Mouse (Mus musculus) neutrophil, adult 5-6 weeks (primary cell): ENCODE results near the gene Selenok. TPM values are rescaled to one million over a fixed set of nuclear protein-coding genes. Genes with fewer than 3 reads are reported as not detected.

Experiments
- ATAC-seq: fragments of 151-379, 151-347 bp; 2 replicates; pipeline ENCODE4 v1.8.0; 2017; ENCODE audit warnings: mild to moderate bottlenecking, moderate TSS enrichment; ENCODE audit not compliant: insufficient number of reproducible peaks, poor library complexity, low FRiP score, severe bottlenecking; ENCODE audit errors: extremely low read depth
- total RNA-seq: library from RNA; stranded (forward); fragments of 200-1000 nt; gene quantifications from 2 replicates; pipeline ENCODE4 v1.2.3, GENCODE M21; 2017

The Selenok gene
- total RNA-seq, 1 experiment from 2014 or later: 160 TPM

DNA sequence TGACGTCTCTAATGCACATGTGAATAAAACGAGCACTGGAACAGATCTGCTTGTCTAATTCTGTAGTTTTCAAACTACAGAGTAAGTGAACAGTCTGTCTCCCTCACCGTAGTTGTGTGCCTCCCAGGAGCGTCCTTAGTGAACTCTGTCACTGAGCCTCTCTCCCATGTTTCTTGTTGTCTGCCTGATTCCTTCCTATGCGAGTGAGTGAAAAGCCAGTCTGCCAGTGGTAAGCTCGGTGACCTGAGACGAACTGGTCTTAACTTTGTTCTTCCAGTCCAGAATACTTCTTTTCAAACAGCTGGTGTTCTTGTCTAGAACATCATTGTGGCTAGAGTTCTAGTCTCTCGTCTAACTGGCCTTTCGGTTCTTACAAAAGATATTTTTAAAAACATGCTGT lies 19.6 kb downstream of the Selenok start:
- no peak for ATAC-seq

DNA sequence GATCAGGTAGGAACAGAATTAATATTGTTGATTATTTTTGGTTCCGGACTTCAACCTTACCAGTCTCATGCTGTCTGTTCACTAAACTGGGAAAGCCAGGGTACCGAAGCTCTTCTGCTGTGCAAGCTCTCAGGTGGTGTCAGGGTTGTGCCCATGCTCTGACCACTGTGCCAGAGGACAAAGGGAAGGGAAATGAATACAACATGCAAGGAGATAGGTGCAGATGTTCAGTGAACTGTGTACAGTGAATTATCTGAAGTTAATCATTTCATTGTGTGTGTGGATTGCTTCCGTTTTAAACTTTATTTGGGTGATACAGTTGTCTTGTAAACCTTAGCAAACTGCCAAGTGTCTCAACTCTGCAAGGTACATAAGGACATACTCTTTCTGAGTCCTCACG lies 20.2 kb downstream of the Selenok start:
- ATAC-seq: no peak

DNA sequence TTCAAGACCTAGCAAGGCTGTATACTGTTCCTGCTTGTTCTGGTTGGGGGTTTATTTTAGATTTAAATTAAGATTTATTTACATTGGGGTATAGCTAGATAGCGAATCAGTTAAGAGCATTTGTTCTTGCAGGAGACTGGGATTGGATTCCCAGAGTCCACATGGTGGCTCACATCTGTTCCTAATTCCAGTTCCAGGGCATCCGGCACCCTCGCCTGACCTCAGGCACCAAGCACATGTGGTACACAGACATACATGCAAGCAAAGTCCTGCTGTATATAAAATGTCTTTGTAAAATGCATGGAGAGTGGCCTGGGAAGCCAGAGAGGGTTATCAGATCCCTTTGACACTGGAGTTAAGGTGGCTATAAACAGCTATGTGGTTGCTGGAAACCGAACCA lies 26.9 kb downstream of the Selenok start:
- ATAC-seq: no peak

DNA sequence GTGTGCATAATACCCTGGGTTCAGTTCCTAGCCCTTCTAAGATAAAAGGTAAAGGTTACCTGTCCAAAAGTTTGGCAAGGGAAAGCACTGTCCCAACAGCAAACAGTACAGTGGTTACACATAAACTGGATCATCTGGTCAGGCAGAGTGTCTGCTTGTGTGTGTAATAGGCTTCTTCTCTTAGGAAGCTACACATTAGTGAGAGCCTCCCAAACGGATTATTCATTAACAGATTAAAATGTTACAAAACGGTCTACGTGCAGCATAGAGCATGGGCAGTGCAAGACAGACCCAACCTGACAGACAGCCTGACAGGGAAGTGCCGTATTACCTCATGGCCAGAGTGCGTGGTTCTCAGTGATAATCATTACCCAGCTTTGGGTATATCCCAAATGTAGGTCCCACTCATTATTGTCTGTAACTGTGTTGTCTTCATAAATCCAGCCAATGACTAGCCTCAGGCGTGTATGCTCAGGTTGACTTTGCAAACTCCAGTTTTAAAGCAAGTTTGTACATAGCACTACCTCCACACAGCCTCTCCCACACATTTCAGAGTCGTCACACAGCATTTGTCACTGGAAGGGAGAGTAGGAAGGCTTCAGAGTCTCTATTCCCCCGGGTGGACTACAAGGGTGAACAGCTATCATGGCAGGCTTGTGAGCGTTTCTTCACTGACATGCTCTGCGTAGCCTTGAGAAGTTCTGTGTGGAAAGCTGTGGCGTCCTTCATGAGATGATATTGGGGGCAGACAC lies 28.1 kb downstream of the Selenok start:
- no peak for ATAC-seq

DNA sequence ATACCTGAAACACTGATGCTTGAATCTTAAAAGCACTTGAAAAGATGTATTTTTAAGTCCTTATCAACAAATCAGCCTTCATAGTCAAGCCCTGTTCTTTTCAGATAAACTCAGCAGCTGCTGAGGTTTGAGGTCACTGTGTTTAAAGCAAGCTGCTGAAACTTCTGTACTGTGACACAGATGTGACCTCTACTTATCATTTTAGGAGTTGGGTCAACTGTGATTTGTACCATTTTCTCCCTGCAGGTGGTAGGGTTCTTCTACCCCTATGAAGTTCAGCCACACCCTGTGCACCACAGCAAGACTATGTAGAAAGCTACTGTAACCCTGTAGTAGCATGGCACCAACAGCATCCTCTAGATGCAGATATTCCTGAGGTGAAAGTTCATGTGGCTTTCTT lies 29.2 kb downstream of the Selenok start:
- no peak for ATAC-seq

DNA sequence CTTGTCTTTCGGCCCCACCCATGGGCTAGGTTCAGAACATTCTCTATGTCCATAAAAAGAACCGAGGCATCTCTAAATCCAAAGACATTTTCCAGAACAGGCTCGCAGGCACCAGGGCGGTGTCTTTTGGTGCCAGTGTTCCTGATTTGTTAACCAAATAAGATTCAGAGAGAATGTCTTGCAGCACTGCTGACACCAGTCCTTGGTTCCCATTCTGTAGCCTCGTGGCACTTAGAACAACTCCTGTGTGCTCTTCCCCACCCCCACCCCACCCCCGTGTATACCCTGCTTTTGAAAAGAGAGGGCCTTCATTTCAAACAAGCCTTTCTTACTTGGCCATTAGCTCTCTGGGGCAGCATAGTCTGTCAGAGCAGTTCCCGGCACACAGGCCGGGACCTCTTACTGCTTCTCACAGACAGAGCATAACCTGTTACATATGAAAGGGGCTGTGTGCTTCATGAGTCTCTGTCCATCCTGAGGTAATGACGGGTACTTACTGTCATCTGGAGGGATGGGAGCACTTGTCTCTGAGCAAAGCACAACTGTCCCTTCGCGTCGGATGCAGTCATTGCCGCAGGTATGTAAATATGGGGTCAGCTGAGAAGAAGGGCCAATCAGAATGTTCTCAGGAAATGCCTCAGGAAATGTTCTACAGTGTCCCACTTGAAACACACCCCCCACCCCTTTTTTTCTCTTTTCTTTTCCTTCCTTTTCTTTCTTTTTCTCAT lies 30.8 kb downstream of the Selenok start:
- no peak for ATAC-seq

DNA sequence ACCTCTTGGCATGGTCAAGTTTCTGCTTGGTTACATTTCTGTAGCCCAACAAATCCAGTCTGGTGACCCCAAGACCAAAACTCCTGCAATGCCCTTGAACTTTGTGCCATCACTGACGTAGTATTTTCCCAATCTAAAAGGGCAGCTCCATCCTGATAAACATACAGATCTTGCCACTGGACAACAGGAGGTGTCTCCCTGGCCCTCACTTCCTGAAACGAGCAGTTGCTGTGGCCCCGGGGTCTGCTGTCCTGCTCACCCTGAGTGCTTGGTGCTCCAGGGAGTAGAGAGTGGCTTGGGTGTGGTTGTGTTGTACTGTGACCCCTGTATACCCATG lies 31.3 kb downstream of the Selenok start:
- ATAC-seq: no peak

DNA sequence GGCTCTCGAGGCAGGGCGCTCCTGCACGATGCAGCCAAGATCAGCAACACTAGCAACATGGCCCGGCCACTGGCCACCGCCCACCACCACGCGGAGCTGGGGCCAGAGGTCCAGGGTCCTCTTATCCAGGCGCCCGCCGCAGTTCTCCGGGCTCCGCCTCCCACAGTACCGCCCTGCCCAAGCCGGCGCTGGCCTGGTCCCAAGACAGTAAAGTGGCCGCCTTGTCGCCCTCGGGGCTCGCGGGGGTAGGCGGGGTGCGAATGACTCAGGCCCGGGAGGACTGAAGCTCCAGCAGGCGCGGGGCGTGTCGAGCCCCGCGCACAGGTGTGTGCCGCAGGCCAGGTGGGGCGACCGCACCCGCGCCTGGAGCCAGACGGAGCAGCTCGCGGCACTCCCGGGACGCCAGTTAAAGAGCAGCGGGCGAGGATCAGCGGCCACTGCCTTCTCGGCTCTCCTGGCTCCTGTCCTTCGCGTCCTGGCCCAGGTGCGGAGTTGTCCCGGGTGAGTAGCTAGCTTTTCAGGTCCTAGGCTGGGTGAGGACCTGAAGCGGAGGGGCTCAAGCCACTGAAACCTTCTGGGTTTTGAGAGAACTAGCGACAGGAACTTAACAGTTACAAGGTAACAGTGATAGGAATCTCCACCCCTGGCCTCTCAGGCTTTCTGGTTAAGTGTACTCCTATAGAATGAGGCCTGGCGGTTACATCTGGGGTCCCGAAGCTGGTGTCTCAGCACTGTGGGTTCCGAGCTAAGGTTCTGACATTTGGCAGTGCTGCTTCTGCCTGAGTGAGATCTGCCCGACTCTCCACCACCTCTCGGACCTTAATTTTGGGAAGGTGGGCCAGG lies 40.8 kb downstream of the Selenok start, which contains the start of the genes Il17rb and Chdh:
Il17rb (minus strand) TSS at position 164 of the 843 bp plus-strand sequence.
Chdh (plus strand) TSS at position 291 of the 843 bp plus-strand sequence.
- no peak for ATAC-seq

DNA sequence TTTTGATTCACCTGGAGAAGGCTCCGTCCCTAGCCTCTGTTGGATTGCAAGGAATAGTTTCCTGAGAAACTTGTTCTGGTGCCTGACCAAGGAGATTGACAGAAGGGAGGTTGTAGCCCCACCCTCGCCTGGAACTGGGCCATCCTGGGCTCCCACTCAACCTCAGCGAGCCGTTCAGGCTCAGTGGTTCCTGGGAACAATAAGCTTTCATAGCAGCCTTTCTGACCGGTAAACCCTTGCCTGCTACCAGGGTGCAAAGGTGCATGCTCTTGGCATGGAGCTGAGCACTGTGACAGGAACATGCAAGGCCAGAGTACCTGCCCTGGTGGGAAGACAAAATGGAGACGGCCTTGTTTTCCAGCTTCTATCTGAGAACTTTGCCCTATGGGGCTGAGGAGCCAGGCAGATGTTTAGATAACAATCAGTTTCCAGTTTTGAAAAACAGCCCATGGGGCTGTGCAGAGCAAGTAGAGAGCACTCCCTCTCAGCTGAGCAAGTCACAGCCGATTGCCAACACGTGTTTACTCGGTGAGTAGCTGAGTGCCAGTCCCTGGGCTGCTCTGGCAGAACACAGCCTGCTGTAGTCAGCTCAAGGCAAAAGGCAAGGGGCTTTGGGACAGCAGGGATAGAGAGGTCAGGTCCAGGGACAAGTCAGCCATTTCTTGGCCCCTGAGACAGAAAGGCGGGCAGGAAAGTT lies 41.9 kb downstream of the Selenok start:
- ATAC-seq: no peak

DNA sequence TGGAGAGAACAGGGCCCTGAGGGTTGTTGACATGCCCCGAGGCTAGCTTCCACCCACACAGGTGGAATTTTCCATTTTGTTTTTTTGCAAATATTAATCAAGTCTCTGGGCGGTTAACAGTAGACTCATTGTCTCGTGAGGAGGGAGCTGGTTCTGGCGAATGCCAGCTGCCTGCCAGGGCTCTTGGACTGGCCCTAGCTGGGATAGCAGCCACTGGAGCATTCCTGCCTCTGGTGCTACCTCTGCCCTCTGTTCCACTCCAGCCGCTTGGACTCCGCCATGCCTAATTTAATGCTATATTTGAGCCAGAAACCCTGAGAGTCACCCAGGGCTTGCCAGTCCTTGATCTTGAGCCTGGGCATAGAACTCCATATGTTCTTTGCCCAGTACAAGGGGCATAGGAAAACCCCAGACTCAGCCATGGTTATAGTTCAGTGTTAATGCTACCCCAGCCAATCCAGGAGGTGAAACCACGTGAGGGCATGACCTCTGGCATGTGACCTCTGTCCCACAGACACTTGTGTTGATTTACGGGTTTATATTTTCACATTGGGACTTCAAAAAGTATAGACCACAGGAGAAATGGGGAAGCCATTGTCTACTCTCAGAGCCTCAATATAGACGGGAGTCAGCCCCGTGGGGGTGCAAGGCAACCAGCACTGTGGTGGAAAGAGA lies 43.9 kb downstream of the Selenok start:
- ATAC-seq: no peak

DNA sequence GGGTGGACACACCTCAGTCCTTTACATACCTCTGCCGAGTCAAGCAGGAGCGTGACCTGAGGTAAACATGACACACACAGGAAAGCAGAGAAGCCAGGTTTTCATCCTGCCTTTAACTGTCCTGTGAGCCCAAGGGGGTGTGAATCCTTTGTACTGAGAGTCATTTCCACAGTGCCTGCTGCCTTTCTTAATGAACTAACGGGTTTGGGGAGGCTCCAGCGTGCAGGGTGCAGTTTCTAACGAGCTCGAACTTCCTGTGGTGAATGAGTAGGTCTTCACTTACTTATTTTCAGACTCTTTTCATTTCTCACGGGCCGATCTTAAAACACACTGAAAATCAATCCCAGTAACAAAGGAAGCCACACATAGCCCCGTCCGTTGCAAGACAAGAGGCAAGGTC lies 46.4 kb downstream of the Selenok start:
- no peak for ATAC-seq

DNA sequence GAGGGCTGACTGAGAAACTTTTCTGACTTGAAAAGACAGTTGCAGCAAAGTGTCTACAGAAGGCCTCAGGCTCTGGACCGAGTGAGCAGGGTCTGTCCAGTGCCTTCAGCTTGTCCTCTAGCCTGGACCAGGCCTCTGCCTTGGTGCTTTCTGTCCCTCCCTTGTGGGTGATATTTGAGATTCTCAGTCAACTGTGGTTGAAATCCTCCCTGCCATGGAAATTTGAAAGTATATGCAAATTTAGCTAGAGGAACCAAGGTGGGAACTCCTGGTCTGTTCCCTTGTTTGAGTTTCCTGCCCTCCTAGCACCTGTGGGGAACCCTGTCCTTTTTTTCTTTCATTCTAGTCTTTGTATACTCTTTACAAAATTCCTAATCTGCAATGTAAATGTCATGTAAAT lies 46.9 kb downstream of the Selenok start:
- no peak for ATAC-seq

DNA sequence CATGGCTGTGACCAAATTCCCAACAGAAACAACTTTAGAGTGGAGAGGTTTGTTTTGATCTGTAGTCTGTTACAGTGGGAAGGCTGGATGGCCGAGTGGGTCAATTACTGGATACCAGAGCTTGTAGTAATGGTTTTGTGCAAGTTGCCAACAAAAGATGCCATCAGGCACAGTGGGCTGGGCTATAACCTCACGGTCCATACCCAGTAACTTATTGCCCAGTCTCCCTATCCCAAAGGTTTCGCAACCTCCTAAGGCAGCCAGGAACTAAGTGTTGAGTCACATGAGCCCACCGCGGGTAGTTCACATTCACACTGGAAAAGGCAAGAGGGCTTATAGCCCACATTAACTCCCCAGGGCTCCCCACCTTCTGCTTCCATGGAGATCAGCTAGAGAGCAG lies 48.6 kb downstream of the Selenok start:
- ATAC-seq: no peak

DNA sequence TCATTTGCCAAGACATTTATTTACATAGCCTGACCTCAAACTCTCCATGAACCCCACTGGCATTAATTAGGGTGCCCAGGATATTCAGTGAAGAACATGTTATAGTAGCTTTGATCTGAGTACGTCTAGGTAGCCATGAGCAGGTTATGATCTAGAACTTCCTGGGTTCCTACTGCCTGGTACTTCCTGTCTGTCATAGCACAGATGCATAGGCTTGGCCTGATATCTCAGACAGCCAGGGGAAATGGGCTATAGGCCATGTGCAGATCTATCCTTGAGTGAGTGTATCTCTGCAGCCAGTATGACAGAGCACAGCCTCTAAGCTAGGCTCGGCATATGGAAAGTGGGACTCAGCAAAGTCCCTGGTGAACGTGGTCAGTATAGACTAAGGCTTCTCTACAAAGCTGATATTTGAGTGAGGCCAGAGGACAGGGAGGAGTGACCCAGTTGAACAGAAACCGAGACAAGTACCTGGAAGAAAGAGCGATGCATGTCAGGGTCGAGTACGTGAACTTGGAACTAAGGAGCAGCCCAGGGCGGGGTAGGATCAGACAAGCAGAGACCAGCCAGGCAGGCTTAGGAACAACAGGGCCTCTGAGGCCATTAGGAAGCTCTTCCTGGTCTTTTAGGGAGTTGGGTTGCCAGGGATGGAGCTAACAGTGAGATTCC lies 49.8 kb downstream of the Selenok start:
- ATAC-seq: no peak

DNA sequence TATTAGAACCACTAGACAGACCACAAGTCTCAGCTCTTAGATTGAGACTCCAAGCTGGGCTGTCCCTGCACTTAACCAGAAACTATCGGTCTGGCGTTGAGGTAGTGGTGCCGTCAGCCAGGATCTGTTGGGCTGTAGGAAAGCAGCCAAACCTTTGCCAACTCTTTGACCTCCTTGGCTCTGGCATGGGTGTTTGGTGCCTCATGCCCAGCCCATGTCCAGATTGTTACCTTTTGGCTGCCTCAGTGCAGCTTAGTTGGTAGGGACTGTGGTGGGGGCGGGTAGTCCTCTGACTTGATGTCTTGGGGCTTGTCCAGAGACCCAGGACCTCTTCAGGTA lies 50.3 kb downstream of the Selenok start:
- ATAC-seq: no peak

DNA sequence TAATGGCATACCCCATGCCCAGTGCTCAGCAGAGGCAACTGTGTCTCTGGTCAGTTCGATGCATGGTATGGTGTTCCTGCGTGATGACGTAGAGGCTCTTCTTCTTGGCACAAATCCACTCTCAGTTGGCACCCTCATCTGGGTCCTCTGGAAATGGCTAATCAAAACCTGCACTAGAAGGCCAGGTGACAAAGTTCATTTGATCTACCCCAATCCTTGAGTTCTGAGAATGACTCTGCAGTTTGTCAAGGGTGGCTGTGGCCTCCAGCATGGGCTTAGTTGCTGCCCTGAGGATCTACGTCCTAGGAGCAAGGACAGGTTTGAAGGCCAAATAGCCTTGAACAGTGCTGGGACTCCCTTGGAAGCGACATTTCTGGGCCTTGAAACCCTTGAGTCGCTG lies 50.7 kb downstream of the Selenok start:
- no peak for ATAC-seq

DNA sequence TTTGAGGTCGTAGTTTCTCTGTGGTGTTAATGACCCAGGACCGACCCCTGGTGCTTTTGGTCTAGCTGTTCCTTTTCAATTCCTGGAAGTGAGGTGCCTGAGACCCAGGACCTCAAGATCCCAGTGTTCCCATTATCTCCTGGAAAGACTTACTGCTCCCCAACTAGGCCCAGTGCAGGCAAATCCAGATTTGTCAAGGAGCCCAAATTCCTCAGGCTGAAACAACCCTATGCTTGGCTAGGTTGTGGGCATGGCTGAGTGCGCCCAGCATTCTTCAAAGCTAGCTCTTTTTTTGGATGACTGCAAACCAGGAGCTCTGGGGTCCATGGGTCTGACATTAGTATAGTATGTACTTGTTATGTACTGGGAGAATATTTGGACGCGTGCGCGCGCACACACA lies 51.3 kb downstream of the Selenok start:
- ATAC-seq: no peak
